Mouse (Mus musculus): ENCODE results near the gene Tbc1d5. TPM values are rescaled to one million over a fixed set of nuclear protein-coding genes. Genes with fewer than 3 reads are reported as not detected.

Gene Tbc1d5
- polyA plus RNA-seq, 1 experiment from 2014 or later = 13.9 TPM

GRCm38 (mm10) chr17:50764387-50764786 lies 414.8 kb downstream of the Tbc1d5 start:
- Histone ChIP-seq H3K27me3 (ENCODE audit: control insufficient read depth, insufficient read depth, low read length) (no peaks in the 10 kb centered on the region), H3K9me3 (ENCODE audit: control insufficient read depth, low read length) (no peaks in the 10 kb centered on the region), H3K4me3 (ENCODE audit: low read depth, low read length) (no peak overlapping the region), H3K9ac (ENCODE audit: low read length) (no peak overlapping the region), H3K4me1 (replicated peaks; ENCODE audit: control insufficient read depth, insufficient read depth, low read length) (no peaks in the 10 kb centered on the region), H3K27ac (ENCODE audit: low read depth, low read length) (no peak overlapping the region), H3K36me3 (ENCODE audit: control insufficient read depth, insufficient read depth, low read length) (no peaks in the 10 kb centered on the region), H3K4me2 (ENCODE audit: low read depth, low read length, severe bottlenecking) (no peak overlapping the region)
- 97% methylated on average over 7 of the region's 7 CpGs for WGBS
- DNase-seq (ENCODE audit: low spot score) = no peak
- no peak for ATAC-seq (replicated peaks; ENCODE audit: low FRiP score)

- H3K4me3 ChIP-seq (ENCODE audit: low read depth, low read length) = no peak overlapping the region
- ATAC-seq (replicated peaks; ENCODE audit: low FRiP score) = no peak
- H3K27me3 ChIP-seq (ENCODE audit: control insufficient read depth, insufficient read depth, low read length) = no peaks in the 10 kb centered on the region
- H3K4me2 ChIP-seq (ENCODE audit: low read depth, low read length, severe bottlenecking) = no peak overlapping the region
- H3K9ac ChIP-seq (ENCODE audit: low read length) = no peak overlapping the region
- DNase-seq (ENCODE audit: low spot score) = no peak
- no peaks in the 10 kb centered on the region for H3K4me1 ChIP-seq (replicated peaks; ENCODE audit: control insufficient read depth, insufficient read depth, low read length)
- no peaks in the 10 kb centered on the region for H3K36me3 ChIP-seq (ENCODE audit: control insufficient read depth, insufficient read depth, low read length)
- no peak overlapping the region for H3K27ac ChIP-seq (ENCODE audit: low read depth, low read length)
- no peaks in the 10 kb centered on the region for H3K9me3 ChIP-seq (ENCODE audit: control insufficient read depth, low read length)
- WGBS = 89% methylated on average over 5 of the region's 5 CpGs
These were observed 415.7 kb downstream of the Tbc1d5 start for GRCm38 (mm10) chr17:50763407-50763806.

- Histone ChIP-seq H3K27me3 (ENCODE audit: control insufficient read depth, insufficient read depth, low read length) (no peaks in the 10 kb centered on the region), H3K9ac (ENCODE audit: low read length) (no peak overlapping the region), H3K36me3 (ENCODE audit: control insufficient read depth, insufficient read depth, low read length) (no peaks in the 10 kb centered on the region), H3K4me2 (ENCODE audit: low read depth, low read length, severe bottlenecking) (no peak overlapping the region), H3K9me3 (ENCODE audit: control insufficient read depth, low read length) (no peaks in the 10 kb centered on the region), H3K27ac (ENCODE audit: low read depth, low read length) (no peak overlapping the region), H3K4me1 (replicated peaks; ENCODE audit: control insufficient read depth, insufficient read depth, low read length) (no peaks in the 10 kb centered on the region), H3K4me3 (ENCODE audit: low read depth, low read length) (no peak overlapping the region)
- WGBS = 92% methylated on average over 5 of the region's 5 CpGs
- ATAC-seq (replicated peaks; ENCODE audit: low FRiP score) (no peak), DNase-seq (ENCODE audit: low spot score) (no peak)
These were observed 416.9 kb downstream of the Tbc1d5 start for GRCm38 (mm10) chr17:50762231-50762630.

- no peak overlapping the region for H3K4me3 ChIP-seq (ENCODE audit: low read depth, low read length)
- DNase-seq (ENCODE audit: low spot score) (no peak), ATAC-seq (replicated peaks; ENCODE audit: low FRiP score) (no peak)
- no peak overlapping the region for H3K9ac ChIP-seq (ENCODE audit: low read length)
- H3K4me1 ChIP-seq (replicated peaks; ENCODE audit: control insufficient read depth, insufficient read depth, low read length) = no peaks in the 10 kb centered on the region
- H3K36me3 ChIP-seq (ENCODE audit: control insufficient read depth, insufficient read depth, low read length) = no peaks in the 10 kb centered on the region
- 28% methylated on average over 5 of the region's 5 CpGs for WGBS
- no peaks in the 10 kb centered on the region for H3K9me3 ChIP-seq (ENCODE audit: control insufficient read depth, low read length)
- H3K4me2 ChIP-seq (ENCODE audit: low read depth, low read length, severe bottlenecking) = no peak overlapping the region
- no peaks in the 10 kb centered on the region for H3K27me3 ChIP-seq (ENCODE audit: control insufficient read depth, insufficient read depth, low read length)
- H3K27ac ChIP-seq (ENCODE audit: low read depth, low read length) = no peak overlapping the region
These were observed 418.1 kb downstream of the Tbc1d5 start for GRCm38 (mm10) chr17:50761082-50761481.

- DNase-seq (ENCODE audit: low spot score) (peak; percentile 8), ATAC-seq (replicated peaks; ENCODE audit: low FRiP score) (no peak)
- 87% methylated on average over 9 of the region's 9 CpGs for WGBS
- no peak overlapping the region for H3K4me2 ChIP-seq (ENCODE audit: low read depth, low read length, severe bottlenecking)
- no peak overlapping the region for H3K27ac ChIP-seq (ENCODE audit: low read depth, low read length)
- H3K36me3 ChIP-seq (ENCODE audit: control insufficient read depth, insufficient read depth, low read length) = no peaks in the 10 kb centered on the region
- no peaks in the 10 kb centered on the region for H3K4me1 ChIP-seq (replicated peaks; ENCODE audit: control insufficient read depth, insufficient read depth, low read length)
- H3K9ac ChIP-seq (ENCODE audit: low read length) = no peak overlapping the region
- no peaks in the 10 kb centered on the region for H3K9me3 ChIP-seq (ENCODE audit: control insufficient read depth, low read length)
- no peak overlapping the region for H3K4me3 ChIP-seq (ENCODE audit: low read depth, low read length)
- H3K27me3 ChIP-seq (ENCODE audit: control insufficient read depth, insufficient read depth, low read length) = no peaks in the 10 kb centered on the region
These were observed 425.6 kb downstream of the Tbc1d5 start for GRCm38 (mm10) chr17:50753356-50754138.

- H3K36me3 ChIP-seq (ENCODE audit: control insufficient read depth, insufficient read depth, low read length) = no peaks in the 10 kb centered on the region
- no peaks in the 10 kb centered on the region for H3K4me1 ChIP-seq (replicated peaks; ENCODE audit: control insufficient read depth, insufficient read depth, low read length)
- no peaks in the 10 kb centered on the region for H3K27me3 ChIP-seq (ENCODE audit: control insufficient read depth, insufficient read depth, low read length)
- ATAC-seq (replicated peaks; ENCODE audit: low FRiP score) = no peak
- H3K27ac ChIP-seq (ENCODE audit: low read depth, low read length) = no peak overlapping the region
- no peak overlapping the region for H3K4me2 ChIP-seq (ENCODE audit: low read depth, low read length, severe bottlenecking)
- WGBS = 82% methylated on average over 3 of the region's 3 CpGs
- H3K9ac ChIP-seq (ENCODE audit: low read length) = no peak overlapping the region
- no peaks in the 10 kb centered on the region for H3K9me3 ChIP-seq (ENCODE audit: control insufficient read depth, low read length)
- DNase-seq (ENCODE audit: low spot score) = peak; percentile 13
- no peak overlapping the region for H3K4me3 ChIP-seq (ENCODE audit: low read depth, low read length)
These were observed 426.4 kb downstream of the Tbc1d5 start for GRCm38 (mm10) chr17:50752753-50753152.

GRCm38 (mm10) chr17:50751911-50752310 lies 427.2 kb downstream of the Tbc1d5 start:
- Histone ChIP-seq H3K9me3 (ENCODE audit: control insufficient read depth, low read length) (no peaks in the 10 kb centered on the region), H3K4me3 (ENCODE audit: low read depth, low read length) (no peak overlapping the region), H3K27ac (ENCODE audit: low read depth, low read length) (no peak overlapping the region), H3K27me3 (ENCODE audit: control insufficient read depth, insufficient read depth, low read length) (no peaks in the 10 kb centered on the region), H3K9ac (ENCODE audit: low read length) (no peak overlapping the region), H3K4me1 (replicated peaks; ENCODE audit: control insufficient read depth, insufficient read depth, low read length) (no peaks in the 10 kb centered on the region), H3K36me3 (ENCODE audit: control insufficient read depth, insufficient read depth, low read length) (no peaks in the 10 kb centered on the region), H3K4me2 (ENCODE audit: low read depth, low read length, severe bottlenecking) (no peak overlapping the region)
- WGBS = 92% methylated on average over 3 of the region's 3 CpGs
- peak; percentile 35 for DNase-seq (ENCODE audit: low spot score)
- ATAC-seq (replicated peaks; ENCODE audit: low FRiP score) = no peak

- WGBS = 53% methylated on average over 2 of the region's 2 CpGs
- DNase-seq (ENCODE audit: low spot score) (peak; percentile 32), ATAC-seq (replicated peaks; ENCODE audit: low FRiP score) (no peak)
- H3K4me2 ChIP-seq (ENCODE audit: low read depth, low read length, severe bottlenecking) = no peak overlapping the region
- H3K36me3 ChIP-seq (ENCODE audit: control insufficient read depth, insufficient read depth, low read length) = no peaks in the 10 kb centered on the region
- H3K4me3 ChIP-seq (ENCODE audit: low read depth, low read length) = no peak overlapping the region
- no peaks in the 10 kb centered on the region for H3K27me3 ChIP-seq (ENCODE audit: control insufficient read depth, insufficient read depth, low read length)
- H3K4me1 ChIP-seq (replicated peaks; ENCODE audit: control insufficient read depth, insufficient read depth, low read length) = no peaks in the 10 kb centered on the region
- H3K27ac ChIP-seq (ENCODE audit: low read depth, low read length) = no peak overlapping the region
- H3K9me3 ChIP-seq (ENCODE audit: control insufficient read depth, low read length) = no peaks in the 10 kb centered on the region
- H3K9ac ChIP-seq (ENCODE audit: low read length) = no peak overlapping the region
These were observed 428.3 kb downstream of the Tbc1d5 start for GRCm38 (mm10) chr17:50750874-50751273.

GRCm38 (mm10) chr17:50741386-50741785 lies 437.8 kb downstream of the Tbc1d5 start:
- Histone ChIP-seq H3K9ac (ENCODE audit: low read length) (no peak overlapping the region), H3K27me3 (ENCODE audit: control insufficient read depth, insufficient read depth, low read length) (no peaks in the 10 kb centered on the region), H3K27ac (ENCODE audit: low read depth, low read length) (no peak overlapping the region), H3K4me3 (ENCODE audit: low read depth, low read length) (no peak overlapping the region), H3K9me3 (ENCODE audit: control insufficient read depth, low read length) (no peaks in the 10 kb centered on the region), H3K36me3 (ENCODE audit: control insufficient read depth, insufficient read depth, low read length) (no peaks in the 10 kb centered on the region), H3K4me2 (ENCODE audit: low read depth, low read length, severe bottlenecking) (no peak overlapping the region), H3K4me1 (replicated peaks; ENCODE audit: control insufficient read depth, insufficient read depth, low read length) (no peaks in the 10 kb centered on the region)
- WGBS = 95% methylated on average over 6 of the region's 6 CpGs
- no peak for DNase-seq (ENCODE audit: low spot score)
- ATAC-seq (replicated peaks; ENCODE audit: low FRiP score) = no peak

Measured in forebrain, embryonic 11.5 days (tissue).